Mouse (Mus musculus) embryonic fibroblast, embryonic 13.5 days (primary cell): ENCODE data around the gene Tnip3.

ENCODE experiments used
- CTCF ChIP-seq: IDR thresholded peaks from 2 replicates; pipeline ENCODE4 v1.5.1; 2011; ENCODE audit warnings: mild to moderate bottlenecking, control low read depth, low read length, moderate library complexity, borderline replicate concordance; ENCODE audit not compliant: insufficient read depth
- POLR2A ChIP-seq: IDR thresholded peaks from 2 replicates; pipeline ENCODE4 v1.6.1; 2011; ENCODE audit warnings: low read depth, mild to moderate bottlenecking, control low read depth, low read length, moderate library complexity

DNA sequence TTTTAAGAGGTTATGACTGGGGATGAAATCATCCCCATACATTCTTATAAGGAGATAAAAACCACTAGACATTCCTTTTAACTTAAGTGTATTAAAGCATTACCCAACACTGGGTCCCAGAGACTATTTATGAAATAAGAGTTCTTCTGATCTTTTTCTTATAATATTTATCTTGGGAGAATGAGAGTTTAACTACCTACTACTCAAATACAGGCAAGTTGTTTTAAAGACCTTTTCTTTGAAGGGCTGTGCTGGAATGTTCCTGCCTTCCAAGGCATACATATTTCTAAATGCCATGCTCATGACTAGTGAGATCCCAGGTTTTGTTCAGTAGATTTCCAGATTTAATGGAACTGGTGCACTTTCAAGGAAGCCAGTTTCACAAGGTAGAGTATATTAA lies 81.8 kb downstream of the Tnip3 start:
- TF ChIP-seq POLR2A = no peak
- TF ChIP-seq CTCF = no peak
